Mouse (Mus musculus) neural tube, embryonic 12.5 days (tissue): ENCODE measurements around the gene Ret. TPM values are rescaled to one million over a fixed set of nuclear protein-coding genes. Genes with fewer than 3 reads are reported as not detected.
A peak's percentile ranks its signal among the peaks of the same experiment; 100 is the strongest.

ENCODE experiments used
- ATAC-seq: fragments of 200-750 bp; cut with Nextera tagmentation; 2 replicates; pipeline ENCODE4 v1.8.0; 2017; ENCODE audit warnings: low read depth, mild to moderate bottlenecking, moderate TSS enrichment, moderate library complexity; ENCODE audit not compliant: low FRiP score
- H3K27ac ChIP-seq: fragments of 300-500 bp; sonication (generic); 2 replicates; pipeline ENCODE4 v1.5.1; 2016
- H3K27me3 ChIP-seq: fragments of 300-500 bp; sonication (generic); replicated peaks from 2 replicates; pipeline ENCODE4 v1.6.1; 2016; ENCODE audit warnings: mild to moderate bottlenecking
- H3K36me3 ChIP-seq: fragments of 300-500 bp; sonication (generic); 2 replicates; pipeline ENCODE4 v1.6.1; 2016; ENCODE audit warnings: mild to moderate bottlenecking
- H3K4me1 ChIP-seq: fragments of 300-500 bp; sonication (generic); 2 replicates; pipeline ENCODE4 v1.6.1; 2016
- H3K4me2 ChIP-seq: fragments of 300-500 bp; sonication (generic); replicated peaks from 2 replicates; pipeline ENCODE4 v1.6.1; 2016; ENCODE audit warnings: mild to moderate bottlenecking
- H3K4me3 ChIP-seq: fragments of 300-500 bp; sonication (generic); 2 replicates; pipeline ENCODE4 v1.5.1; 2016
- H3K9ac ChIP-seq: fragments of 300-500 bp; sonication (generic); 2 replicates; pipeline ENCODE4 v1.6.1; 2016; ENCODE audit warnings: mild to moderate bottlenecking
- H3K9me3 ChIP-seq: fragments of 300-500 bp; sonication (generic); 2 replicates; pipeline ENCODE4 v1.6.1; 2016; ENCODE audit warnings: mild to moderate bottlenecking
- WGBS: fragments of 180-500 bp; shearing (Covaris S2); methylation state at CpG from one replicate; pipeline ENCODE4 v1.1.7; 2016; 5-methylcytosine and 5-hydroxymethylcytosine counted together
- polyA plus RNA-seq: library from polyadenylated mRNA; unstranded; fragments of >200 nt; fragmentation: Nextera tagmentation; extraction: Ambion mirVana; gene quantifications from 2 replicates; pipeline ENCODE4 v1.2.1, GENCODE M21; 2016

Gene Ret
- 15.9 and 18.8 TPM in 2 replicates for polyA plus RNA-seq

- H3K27ac ChIP-seq = no peak within 1 kb of the TSS
- no peaks in the 10 kb centered on the region for H3K9me3 ChIP-seq
- H3K9ac ChIP-seq = peak within 1 kb of the TSS; percentile 60
- ATAC-seq = 0 out of 2 replicates have a peak, but pooled peaks have one; percentile 8
- H3K4me3 ChIP-seq = peak within 1 kb of the TSS; percentile 60
- peak within 1 kb of the TSS; percentile 98 for H3K4me2 ChIP-seq
- peaks cover 50% of the 10 kb centered on the region for H3K27me3 ChIP-seq
- WGBS = under 1% methylated on average over 26 of the region's 26 CpGs
- no peaks in the 10 kb centered on the region for H3K36me3 ChIP-seq
- H3K4me1 ChIP-seq = peaks cover 10% of the 10 kb centered on the region
Observed at GRCm38 (mm10) chr6:118197440-118197975, at the start of gene Ret. Gene Ret, minus strand, starts transcription at chr6:118197718.

GRCm38 (mm10) chr6:118247161-118247560 is 49.6 kb upstream of the Ret start:
- no peak for ATAC-seq
- H3K27ac ChIP-seq = no peak overlapping the region
- no peak overlapping the region for H3K4me3 ChIP-seq
- no peak overlapping the region for H3K9ac ChIP-seq
- H3K4me2 ChIP-seq = no peak overlapping the region
- H3K27me3 ChIP-seq = no peaks in the 10 kb centered on the region
- no peaks in the 10 kb centered on the region for H3K4me1 ChIP-seq
- no peaks in the 10 kb centered on the region for H3K36me3 ChIP-seq
- no peaks in the 10 kb centered on the region for H3K9me3 ChIP-seq
- WGBS = 92% methylated on average over 6 of the region's 6 CpGs

GRCm38 (mm10) chr6:118244106-118244505 is 46.6 kb upstream of the Ret start:
- H3K4me2 ChIP-seq = no peak overlapping the region
- no peak overlapping the region for H3K27ac ChIP-seq
- no peaks in the 10 kb centered on the region for H3K27me3 ChIP-seq
- 86% methylated on average over 7 of the region's 7 CpGs for WGBS
- H3K9me3 ChIP-seq = no peaks in the 10 kb centered on the region
- no peaks in the 10 kb centered on the region for H3K4me1 ChIP-seq
- no peak overlapping the region for H3K4me3 ChIP-seq
- no peak overlapping the region for H3K9ac ChIP-seq
- ATAC-seq = no peak
- no peaks in the 10 kb centered on the region for H3K36me3 ChIP-seq

- 86% methylated on average over 5 of the region's 5 CpGs for WGBS
Observed at GRCm38 (mm10) chr6:118242941-118243340, 45.4 kb upstream of the Ret start.

GRCm38 (mm10) chr6:118226072-118226471 is 28.6 kb upstream of the Ret start:
- no peak overlapping the region for H3K27ac ChIP-seq
- no peak overlapping the region for H3K4me2 ChIP-seq
- no peaks in the 10 kb centered on the region for H3K9me3 ChIP-seq
- no peak overlapping the region for H3K4me3 ChIP-seq
- no peak for ATAC-seq
- H3K27me3 ChIP-seq = no peaks in the 10 kb centered on the region
- WGBS = 44% methylated on average over 3 of the region's 3 CpGs
- H3K9ac ChIP-seq = no peak overlapping the region
- H3K36me3 ChIP-seq = no peaks in the 10 kb centered on the region
- no peaks in the 10 kb centered on the region for H3K4me1 ChIP-seq

More at GRCm38 (mm10) chr6:118242941-118243340, 45.4 kb upstream of the Ret start:
- ATAC-seq = no peak
- Histone ChIP-seq H3K36me3 (no peaks in the 10 kb centered on the region), H3K4me2 (no peak overlapping the region), H3K4me1 (no peaks in the 10 kb centered on the region), H3K9me3 (no peaks in the 10 kb centered on the region), H3K27ac (no peak overlapping the region), H3K27me3 (no peaks in the 10 kb centered on the region), H3K9ac (no peak overlapping the region), H3K4me3 (no peak overlapping the region)

GRCm38 (mm10) chr6:118222471-118222870 is 25.0 kb upstream of the Ret start:
- WGBS = 86% methylated on average over 2 of the region's 2 CpGs
- Histone ChIP-seq H3K4me1 (no peaks in the 10 kb centered on the region), H3K27ac (no peak overlapping the region), H3K4me2 (no peak overlapping the region), H3K27me3 (no peaks in the 10 kb centered on the region), H3K36me3 (no peaks in the 10 kb centered on the region), H3K9me3 (no peaks in the 10 kb centered on the region), H3K9ac (no peak overlapping the region), H3K4me3 (no peak overlapping the region)
- no peak for ATAC-seq

- no peaks in the 10 kb centered on the region for H3K9me3 ChIP-seq
- no peak overlapping the region for H3K9ac ChIP-seq
- no peaks in the 10 kb centered on the region for H3K27me3 ChIP-seq
- ATAC-seq = no peak
- no peak overlapping the region for H3K4me3 ChIP-seq
- WGBS = 92% methylated on average over 9 of the region's 9 CpGs
- no peak overlapping the region for H3K27ac ChIP-seq
- no peak overlapping the region for H3K4me2 ChIP-seq
- H3K4me1 ChIP-seq = no peaks in the 10 kb centered on the region
- no peaks in the 10 kb centered on the region for H3K36me3 ChIP-seq
Observed at GRCm38 (mm10) chr6:118215676-118216075, 18.2 kb upstream of the Ret start.

GRCm38 (mm10) chr6:118208326-118208725 is 10.8 kb upstream of the Ret start:
- Histone ChIP-seq H3K36me3 (no peaks in the 10 kb centered on the region), H3K4me2 (no peak overlapping the region), H3K9me3 (no peaks in the 10 kb centered on the region), H3K4me1 (peaks cover 19% of the 10 kb centered on the region), H3K4me3 (no peak overlapping the region), H3K27me3 (no peaks in the 10 kb centered on the region; the same call in 1 of the 2 replicates), H3K27ac (no peak overlapping the region), H3K9ac (no peak overlapping the region)
- 92% methylated on average over 8 of the region's 8 CpGs for WGBS
- ATAC-seq = no peak

GRCm38 (mm10) chr6:118206386-118206785 is 8.9 kb upstream of the Ret start:
- ATAC-seq = no peak
- Histone ChIP-seq H3K4me2 (no peak overlapping the region), H3K36me3 (no peaks in the 10 kb centered on the region), H3K27me3 (no peaks in the 10 kb centered on the region; the same call in 1 of the 2 replicates), H3K9me3 (no peaks in the 10 kb centered on the region), H3K4me1 (peaks cover 19% of the 10 kb centered on the region), H3K9ac (no peak overlapping the region), H3K27ac (no peak overlapping the region), H3K4me3 (no peak overlapping the region)
- 69% methylated on average over 6 of the region's 6 CpGs for WGBS

GRCm38 (mm10) chr6:118205176-118205890 is 7.8 kb upstream of the Ret start:
- 50% methylated on average over 7 of the region's 7 CpGs for WGBS

GRCm38 (mm10) chr6:118204112-118204511 is 6.6 kb upstream of the Ret start:
- Histone ChIP-seq H3K4me3 (no peak overlapping the region), H3K27ac (no peak overlapping the region), H3K9ac (no peak overlapping the region), H3K9me3 (no peaks in the 10 kb centered on the region), H3K4me2 (no peak overlapping the region), H3K27me3 (peaks cover 10% of the 10 kb centered on the region; the same call in 1 of the 2 replicates), H3K4me1 (peaks cover 19% of the 10 kb centered on the region), H3K36me3 (no peaks in the 10 kb centered on the region)
- WGBS = 70% methylated on average over 1 of the region's 1 CpGs
- ATAC-seq = peak; percentile 69

More at GRCm38 (mm10) chr6:118205176-118205890, 7.8 kb upstream of the Ret start:
- peaks cover 19% of the 10 kb centered on the region for H3K4me1 ChIP-seq
- ATAC-seq = no peak
- no peak overlapping the region for H3K9ac ChIP-seq
- H3K4me3 ChIP-seq = no peak overlapping the region
- H3K9me3 ChIP-seq = no peaks in the 10 kb centered on the region
- H3K27me3 ChIP-seq = peaks cover 2% of the 10 kb centered on the region; the same call in 1 of the 2 replicates
- no peaks in the 10 kb centered on the region for H3K36me3 ChIP-seq
- no peak overlapping the region for H3K4me2 ChIP-seq
- H3K27ac ChIP-seq = no peak overlapping the region

- peak overlapping the region; percentile 98 for H3K4me2 ChIP-seq
- H3K9me3 ChIP-seq = no peaks in the 10 kb centered on the region
- no peak overlapping the region for H3K27ac ChIP-seq
- ATAC-seq = peak; percentile 68
- H3K4me3 ChIP-seq = peak overlapping the region; percentile 60
- H3K36me3 ChIP-seq = no peaks in the 10 kb centered on the region
- WGBS = under 1% methylated on average over 84 of the region's 84 CpGs
- H3K27me3 ChIP-seq = peaks cover 54% of the 10 kb centered on the region
- peak overlapping the region; percentile 60 for H3K9ac ChIP-seq
- H3K4me1 ChIP-seq = peaks cover 10% of the 10 kb centered on the region
Observed at GRCm38 (mm10) chr6:118196751-118197439, 623 bp downstream of the Ret start.
